Mouse (Mus musculus) hematopoietic stem cell, adult 5-6 weeks (primary cell): ENCODE measurements at regions not wholly inside any gene's neighbourhood (a gene's known extent, or its start where the extent isn't known, plus 50 kb on each side); places are given as distances from the start of the nearest gene placed in this dataset.
"Not testable (repeated sequence)": the region's sequence is repeated elsewhere in the genome, so short reads cannot be mapped to it uniquely, and the experiment has no call there.

Experiments
- ATAC-seq, 2 experiments: fragments of 125-278 bp in 1 of 2; replicated peaks in 1 of 2; 2 replicates each; pipeline ENCODE4 v1.8.0; 2016 to 2017; ENCODE audit warnings: inconsistent platforms in 2 of 2, mild to moderate bottlenecking in 2 of 2, moderate number of reproducible peaks in 2 of 2, low read depth in 1 of 2, moderate TSS enrichment in 1 of 2; ENCODE audit not compliant: low FRiP score in 2 of 2, poor library complexity in 2 of 2, severe bottlenecking in 2 of 2, insufficient read depth in 1 of 2, low TSS enrichment in 1 of 2

DNA sequence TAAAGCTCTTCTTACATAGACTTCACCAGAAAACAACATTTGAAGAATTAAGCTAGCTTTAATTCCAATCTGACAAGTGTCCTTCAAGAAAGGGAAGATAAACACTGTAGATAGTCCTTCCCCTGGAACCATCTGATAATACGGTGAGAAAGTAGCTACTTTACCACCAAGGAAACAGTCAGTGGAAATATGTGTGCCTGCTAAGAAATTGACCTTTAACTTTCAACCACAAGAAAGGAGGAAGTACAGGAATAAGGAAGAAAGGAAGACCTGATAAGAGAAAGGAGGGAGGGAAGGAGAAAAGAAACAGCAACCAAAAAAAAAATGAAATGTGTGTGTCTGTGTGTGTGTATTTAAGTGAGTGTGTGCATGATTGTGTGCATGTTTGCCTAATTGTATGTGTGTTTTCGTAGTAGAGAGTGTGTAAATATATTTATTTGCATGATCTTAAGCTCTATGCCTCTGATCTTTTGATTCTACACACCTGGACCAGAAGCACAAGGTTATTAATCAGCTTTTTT, 831.3 kb downstream of the Pla2g4a start:
- peak; percentile 76 to 78 for ATAC-seq

DNA sequence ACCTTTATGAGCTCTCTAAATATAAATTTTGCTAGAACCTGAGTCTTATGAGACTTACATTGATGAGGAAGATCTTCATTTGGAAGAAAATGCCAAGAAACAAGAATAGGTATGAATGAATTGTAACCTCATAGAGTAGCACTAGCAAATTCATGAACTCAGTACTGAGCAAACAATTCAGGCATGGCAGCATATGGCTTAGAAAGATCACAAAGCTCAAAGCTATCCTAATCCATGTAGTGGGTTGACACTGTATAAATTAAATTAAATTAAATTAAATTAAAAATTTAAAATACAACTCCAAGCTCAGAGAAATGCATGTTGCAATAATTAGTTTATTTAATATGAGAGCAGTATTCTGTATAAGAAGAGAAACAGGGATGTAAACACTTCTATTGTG, 832.0 kb downstream of the Pla2g4a start:
- ATAC-seq: no peak

GRCm38 (mm10) chr1:149127709-149128108, 833.4 kb downstream of the Pla2g4a start:
- ATAC-seq: peak; percentile 60 to 72

DNA sequence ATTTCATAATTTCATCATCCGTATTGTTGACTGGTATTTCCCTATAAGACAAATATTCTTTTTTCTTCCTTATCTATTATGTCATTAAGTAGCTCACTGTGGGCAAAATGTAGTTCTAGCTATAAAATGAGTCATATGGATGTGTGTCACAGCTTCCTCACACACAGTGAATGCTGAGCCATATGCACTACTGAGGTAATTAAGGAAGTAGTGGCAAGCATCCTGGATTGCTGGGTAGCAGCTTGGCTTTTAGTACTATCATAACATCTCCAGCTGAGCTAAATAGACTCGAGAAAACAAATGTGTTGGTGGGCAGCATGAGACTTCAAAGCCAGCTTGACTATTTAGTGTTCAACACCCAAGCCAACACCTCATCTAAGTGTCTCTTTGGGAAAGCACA, 857.7 kb downstream of the Pla2g4a start:
- no peak for ATAC-seq

- ATAC-seq: no peak
Measured at GRCm38 (mm10) chr1:149097426-149097825, 863.7 kb downstream of the Pla2g4a start.

- ATAC-seq: no peak
Measured at GRCm38 (mm10) chr1:149074681-149075080, 886.4 kb downstream of the Pla2g4a start.

- no peak for ATAC-seq
Measured at GRCm38 (mm10) chr1:149069570-149069969, 891.5 kb downstream of the Pla2g4a start.

DNA sequence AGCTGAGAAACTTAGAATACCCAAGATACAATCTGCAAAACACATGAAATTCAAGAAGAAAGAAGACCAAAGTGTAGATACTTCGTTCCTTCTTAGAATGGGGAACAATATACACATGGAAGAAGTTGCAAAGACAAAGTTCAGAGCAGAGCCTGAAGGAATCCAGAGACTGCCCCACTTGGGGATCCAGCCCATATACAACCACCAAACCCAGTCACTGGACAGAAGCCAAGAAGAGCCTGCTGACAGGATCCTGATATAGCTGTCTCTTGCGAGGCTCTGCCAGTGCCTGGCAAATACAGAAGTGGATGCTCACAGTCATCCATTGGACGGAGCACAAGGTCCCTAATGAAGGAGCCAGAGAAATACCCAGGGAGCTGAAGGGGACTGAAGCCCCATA, 898.1 kb downstream of the Pla2g4a start:
- not testable (repeated sequence) for ATAC-seq

DNA sequence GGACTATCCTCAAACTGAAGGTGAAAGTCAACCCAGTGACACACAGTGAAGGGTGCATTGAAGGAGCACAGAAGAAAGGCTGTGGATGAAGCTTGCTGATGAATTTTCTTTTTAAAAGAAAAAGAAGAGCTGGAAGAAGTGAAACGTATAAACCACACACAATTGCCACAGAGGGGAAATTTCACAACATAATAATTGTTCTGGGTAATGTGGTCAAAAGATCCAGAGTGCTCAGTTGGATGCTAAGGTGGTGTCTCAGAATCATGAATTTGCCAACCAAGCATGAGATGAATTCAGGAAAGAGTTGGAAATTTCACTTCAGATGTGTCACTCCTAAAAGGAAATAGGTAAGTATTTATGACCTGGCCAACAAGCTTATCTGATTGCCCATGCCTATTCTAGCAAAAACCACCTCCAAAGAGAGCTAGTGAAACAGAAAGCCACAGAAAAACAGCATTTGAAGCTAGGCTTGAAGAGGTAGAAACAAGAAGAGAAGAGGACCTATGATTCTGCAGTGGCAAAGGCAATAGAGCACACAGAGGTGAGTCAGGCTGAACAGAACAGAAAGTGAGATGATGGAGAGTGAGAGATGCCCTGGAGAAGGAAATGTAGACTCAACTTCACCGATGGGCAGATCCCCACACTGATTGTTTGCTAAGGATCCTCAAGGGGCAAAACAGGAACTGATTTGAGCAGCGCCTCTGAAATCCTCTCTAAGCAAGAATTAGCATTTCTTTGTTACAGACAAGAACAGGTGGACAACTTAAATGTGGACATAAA, 922.7 kb downstream of the Pla2g4a start:
- ATAC-seq: peak; percentile 43 to 45; a peak in 3 of 4 replicates

DNA sequence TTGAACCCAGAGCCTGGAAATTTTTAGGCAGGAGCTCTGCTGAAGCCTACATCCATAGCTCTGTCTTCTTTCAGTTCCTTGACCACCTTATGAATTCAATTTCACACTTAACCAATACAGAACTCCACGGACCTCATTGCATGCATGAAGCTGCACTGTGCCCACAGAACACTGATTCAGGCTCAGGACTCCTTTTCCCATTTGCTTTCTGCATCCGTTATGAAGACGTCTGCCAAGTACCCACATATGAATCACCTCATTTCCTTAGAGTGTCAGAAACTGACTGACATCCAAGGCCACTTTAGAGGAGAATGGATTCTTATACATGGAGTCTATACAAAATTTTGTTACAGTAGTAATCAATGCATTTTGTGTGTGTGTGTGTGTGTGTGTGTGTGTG, 932.8 kb downstream of the Pla2g4a start:
- ATAC-seq: no peak

DNA sequence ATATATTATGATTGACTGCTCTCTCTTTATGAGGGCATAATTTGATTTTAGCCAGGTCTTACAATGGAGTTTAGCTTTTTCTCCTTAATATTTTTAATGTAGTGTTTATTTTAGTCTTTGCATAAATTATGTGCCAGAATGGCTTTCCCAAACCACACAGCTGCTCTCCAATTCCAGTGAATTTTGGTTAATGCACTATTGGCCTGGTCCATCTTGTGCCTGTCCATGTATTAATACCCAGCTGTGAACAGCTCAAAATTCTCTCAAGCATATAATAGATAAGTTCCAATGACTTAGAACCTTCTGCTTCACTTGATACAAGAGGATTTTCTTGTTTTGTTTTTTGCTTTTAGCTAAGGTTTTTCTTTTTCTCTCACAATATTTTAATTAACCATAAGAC, 939.4 kb downstream of the Pla2g4a start:
- no peak for ATAC-seq

DNA sequence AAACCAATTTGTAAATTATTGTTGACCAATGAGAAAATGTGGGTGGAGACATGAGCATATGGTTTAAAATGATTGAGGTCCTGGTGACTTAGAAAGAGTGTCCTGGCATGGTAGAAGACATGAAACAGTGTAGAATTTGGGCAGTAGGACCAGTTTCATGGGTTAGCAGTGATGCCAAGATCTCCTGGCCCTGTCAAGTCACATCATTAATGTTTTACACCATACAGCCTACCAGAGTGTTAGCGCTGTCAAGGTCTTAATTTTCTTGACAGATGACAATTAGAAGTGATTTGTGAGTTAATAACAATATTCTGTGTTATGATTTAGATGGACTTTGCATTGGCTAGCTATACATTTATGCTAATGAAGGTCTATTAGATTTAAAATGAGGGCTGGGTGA, 939.8 kb downstream of the Pla2g4a start:
- ATAC-seq: no peak

- no peak for ATAC-seq
Measured at GRCm38 (mm10) chr1:149014559-149014958, 946.5 kb downstream of the Pla2g4a start.

DNA sequence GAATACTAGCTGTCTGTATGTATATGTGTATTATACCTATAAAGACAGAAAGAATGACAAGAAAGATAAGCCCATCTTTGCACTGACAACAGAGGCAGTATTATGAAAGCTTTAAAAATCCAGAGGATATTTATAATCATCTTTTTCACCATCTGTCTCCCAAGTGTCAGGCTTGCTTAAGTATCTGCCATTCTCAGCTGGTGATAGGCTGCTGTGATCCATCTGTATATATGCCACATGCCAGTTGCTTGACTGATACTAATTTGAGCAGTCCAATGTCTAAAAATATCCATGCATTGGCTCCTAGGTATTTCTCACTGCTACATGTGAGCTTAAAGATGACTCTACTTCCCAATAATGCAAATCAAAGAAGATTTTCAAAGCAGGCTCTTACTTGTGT, 950.3 kb downstream of the Pla2g4a start:
- no peak for ATAC-seq

- ATAC-seq: no peak
Measured at GRCm38 (mm10) chr1:149000092-149000491, 961.0 kb downstream of the Pla2g4a start.

DNA sequence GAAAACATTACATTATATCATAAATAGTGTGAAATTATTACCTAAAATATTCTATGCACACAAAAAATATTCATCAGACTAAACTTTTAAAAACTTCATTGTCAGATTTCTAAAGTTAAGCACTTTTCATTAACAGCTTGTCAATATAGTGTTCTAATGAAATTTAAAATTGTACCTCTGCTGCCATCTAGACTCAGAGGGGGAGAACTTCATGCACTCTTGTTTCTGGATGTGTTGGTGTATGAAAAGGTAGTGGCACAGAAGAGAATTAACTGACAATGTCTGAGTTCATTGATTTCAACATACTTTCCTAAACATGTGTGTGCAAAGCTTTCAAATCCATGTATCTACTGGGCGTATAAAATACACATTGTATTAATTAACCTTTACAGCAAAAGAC, 967.5 kb downstream of the Pla2g4a start:
- ATAC-seq: peak; percentile 45 to 71; a peak in 2 of 4 replicates

- ATAC-seq: no peak
Measured at GRCm38 (mm10) chr1:148977377-148977776, 983.7 kb downstream of the Pla2g4a start.

GRCm38 (mm10) chr1:148965358-148965757, 995.7 kb downstream of the Pla2g4a start:
- ATAC-seq: no peak

DNA sequence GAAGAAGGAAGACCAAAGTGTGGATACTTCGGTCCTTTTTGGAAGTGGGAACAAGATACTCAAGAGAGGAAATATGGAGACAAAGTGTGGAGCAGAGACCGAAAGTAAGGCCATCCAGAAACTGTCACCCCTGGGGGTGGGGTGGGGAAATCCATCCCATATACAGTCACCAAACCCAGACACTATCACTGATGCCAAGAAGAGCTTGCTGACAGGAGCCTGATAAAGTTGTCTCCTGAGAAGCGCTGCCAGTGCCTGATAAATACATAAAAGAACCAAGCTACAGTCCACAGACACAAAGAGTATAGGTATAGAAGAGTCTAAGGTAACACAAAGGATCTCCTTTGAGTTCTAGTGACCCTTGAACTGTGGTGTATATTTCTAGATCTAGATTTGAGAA, 1026.7 kb downstream of the Pla2g4a start:
- ATAC-seq: no peak
